Mouse (Mus musculus) heart, adult 8-10 months (tissue): ENCODE measurements around the gene Zglp1. TPM values are rescaled to one million over a fixed set of nuclear protein-coding genes. Genes with fewer than 3 reads are reported as not detected.

Experiments used
- DNase-seq: peaks from one replicate; pipeline ENCODE4 v3.0.0; 2022; ENCODE audit warnings: low spot score
- microRNA-seq: library from miRNA; unstranded; fragments of <30 nt; microRNA quantifications from one replicate; pipeline ENCODE4 v1.2.0, GENCODE M21; 2022
- total RNA-seq, 4 experiments: library from RNA; stranded (reverse); gene quantifications; 2 replicates each; pipeline ENCODE4 v1.2.4; 2022

Gene Zglp1
- total RNA-seq, 4 experiments from 2014 or later = not detected

DNA sequence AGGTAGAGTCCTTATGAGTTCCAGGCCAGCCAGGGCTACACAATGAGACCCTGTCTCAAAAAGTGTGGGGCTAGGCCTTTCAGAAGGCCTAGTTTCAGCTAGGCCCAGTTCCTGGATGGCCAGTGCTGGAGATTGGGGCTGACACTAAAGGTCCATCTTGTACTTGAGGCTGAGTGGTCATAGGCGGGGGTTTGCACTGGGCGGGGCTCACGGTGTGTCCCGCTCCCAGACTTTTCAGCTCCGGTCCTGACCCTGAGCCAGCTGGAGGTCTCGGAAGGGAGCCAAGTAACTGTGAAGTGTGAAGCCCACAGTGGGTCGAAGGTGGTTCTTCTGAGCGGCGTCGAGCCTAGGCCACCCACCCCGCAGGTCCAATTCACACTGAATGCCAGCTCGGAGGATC lies 40.0 kb downstream of the Zglp1 start:
- DNase-seq = no peak

DNA sequence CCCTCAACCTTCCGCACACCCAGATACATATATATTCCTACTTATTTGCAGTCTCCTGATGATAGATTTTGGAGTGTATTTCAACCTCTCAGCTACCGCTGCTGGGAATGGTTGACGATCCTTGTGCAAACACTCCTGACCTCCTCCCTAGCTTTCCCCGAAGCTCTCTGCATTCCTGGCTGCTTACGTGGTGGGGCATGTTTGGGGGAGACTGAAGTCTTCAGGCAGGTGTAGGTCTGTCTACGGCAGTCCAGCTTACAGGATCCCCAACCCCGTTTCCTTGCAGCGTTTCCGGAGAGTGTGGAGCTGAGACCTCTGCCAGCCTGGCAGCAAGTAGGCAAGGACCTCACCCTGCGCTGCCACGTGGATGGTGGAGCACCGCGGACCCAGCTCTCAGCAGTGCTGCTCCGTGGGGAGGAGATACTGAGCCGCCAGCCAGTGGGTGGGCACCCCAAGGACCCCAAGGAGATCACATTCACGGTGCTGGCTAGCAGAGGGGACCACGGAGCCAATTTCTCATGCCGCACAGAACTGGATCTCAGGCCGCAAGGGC lies 41.6 kb downstream of the Zglp1 start:
- DNase-seq = no peak

- no peak for DNase-seq
These were observed 44.2 kb downstream of the Zglp1 start for GRCm38 (mm10) chr9:21022726-21023125.

DNA sequence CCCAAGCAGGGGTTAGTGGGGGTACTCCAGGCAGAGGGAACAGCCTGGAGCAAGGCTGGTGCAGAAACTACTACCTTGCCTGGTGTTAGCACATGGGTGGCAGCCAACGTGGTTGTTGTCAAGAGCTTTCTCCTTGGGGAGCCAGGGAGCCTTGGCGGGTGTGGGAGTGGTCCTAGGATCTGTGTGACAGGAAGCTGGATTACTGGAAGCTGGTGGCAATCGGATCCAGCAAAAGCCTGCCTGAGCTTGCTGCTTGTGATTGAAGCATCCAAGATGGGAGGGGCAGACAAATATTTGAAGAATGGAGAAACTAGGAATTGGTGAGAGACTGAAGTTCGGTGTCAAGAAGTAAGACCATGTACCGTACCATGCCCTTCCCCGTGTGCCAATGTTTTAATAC lies 44.6 kb downstream of the Zglp1 start:
- DNase-seq = no peak

GRCm38 (mm10) chr9:21021363-21021762 lies 45.5 kb downstream of the Zglp1 start:
- DNase-seq = no peak

GRCm38 (mm10) chr9:21018600-21018999 lies 48.3 kb downstream of the Zglp1 start:
- no peak for DNase-seq

- DNase-seq = no peak
These were observed 49.7 kb downstream of the Zglp1 start for GRCm38 (mm10) chr9:21017177-21017575.

DNA sequence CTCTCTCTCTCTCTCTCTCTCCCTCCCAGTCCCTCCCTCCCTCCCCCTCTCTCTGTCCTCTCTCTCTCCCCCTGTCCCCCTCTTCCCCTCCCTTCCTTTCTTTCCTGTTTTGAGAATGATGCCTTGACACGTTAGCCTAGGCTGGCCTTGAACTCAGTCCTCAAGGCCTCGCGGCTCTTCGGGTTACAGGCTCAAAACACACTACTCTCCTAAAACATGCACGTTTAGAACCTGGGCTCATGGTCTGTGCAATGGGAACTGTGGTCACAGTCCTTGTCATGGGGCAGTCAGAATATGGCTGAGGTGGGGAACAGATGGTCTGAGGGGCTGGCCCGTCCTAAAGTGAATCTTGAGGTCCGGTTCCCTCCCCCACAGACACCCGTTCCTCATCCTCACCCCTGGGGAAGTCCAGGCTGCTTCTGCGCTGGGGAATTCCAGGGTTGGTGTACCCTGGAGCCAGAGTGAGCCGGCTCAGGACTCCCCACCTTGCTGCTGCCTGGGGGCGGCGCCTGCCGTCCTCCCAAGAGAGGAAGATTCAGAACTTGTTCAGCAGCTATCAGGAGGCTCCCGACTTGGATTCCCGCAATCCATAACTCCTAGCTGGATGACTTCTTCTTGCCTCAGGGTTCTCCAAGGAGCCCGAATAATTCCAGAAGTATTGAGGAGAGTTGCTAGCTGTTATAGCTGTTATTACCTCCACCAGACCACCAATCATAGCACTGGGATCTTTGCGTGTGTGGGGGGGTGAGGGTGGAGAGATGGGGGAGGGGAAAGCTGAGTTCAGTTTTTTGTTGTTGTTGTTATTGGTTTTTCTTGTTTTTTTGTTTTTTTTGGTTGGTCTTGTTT lies 50.3 kb downstream of the Zglp1 start:
- DNase-seq = no peak

DNA sequence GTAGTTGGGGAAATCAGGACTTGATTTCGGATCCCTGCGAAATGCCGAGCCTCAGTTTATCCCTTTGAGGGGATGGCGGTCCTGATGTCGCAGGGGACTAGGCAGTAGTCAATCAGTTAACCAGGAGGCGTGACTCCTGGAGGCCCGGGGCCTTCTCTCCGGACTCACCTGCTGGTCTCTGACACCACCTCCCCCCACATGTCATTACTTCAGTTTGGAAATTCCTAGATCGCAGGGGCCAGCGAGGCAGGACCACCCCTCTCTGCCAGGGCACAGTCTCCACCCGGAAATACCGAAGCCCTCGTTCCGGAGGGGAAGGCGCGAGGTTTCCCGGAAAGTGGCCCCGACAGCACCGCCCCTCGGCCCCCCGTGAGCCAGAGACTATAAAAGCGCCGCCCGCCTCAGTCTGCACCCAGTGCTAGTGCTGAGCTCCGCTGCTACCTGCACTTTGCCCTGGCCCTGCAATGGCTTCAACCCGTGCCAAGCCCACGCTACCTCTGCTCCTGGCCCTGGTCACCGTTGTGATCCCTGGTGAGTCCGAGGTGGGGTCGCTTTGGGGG lies 51.2 kb downstream of the Zglp1 start, which contains the start of gene Icam1:
Gene Icam1 (plus strand): TSS at position 415 of the 560 bp plus-strand sequence.
- peak; percentile 77 for DNase-seq

DNA sequence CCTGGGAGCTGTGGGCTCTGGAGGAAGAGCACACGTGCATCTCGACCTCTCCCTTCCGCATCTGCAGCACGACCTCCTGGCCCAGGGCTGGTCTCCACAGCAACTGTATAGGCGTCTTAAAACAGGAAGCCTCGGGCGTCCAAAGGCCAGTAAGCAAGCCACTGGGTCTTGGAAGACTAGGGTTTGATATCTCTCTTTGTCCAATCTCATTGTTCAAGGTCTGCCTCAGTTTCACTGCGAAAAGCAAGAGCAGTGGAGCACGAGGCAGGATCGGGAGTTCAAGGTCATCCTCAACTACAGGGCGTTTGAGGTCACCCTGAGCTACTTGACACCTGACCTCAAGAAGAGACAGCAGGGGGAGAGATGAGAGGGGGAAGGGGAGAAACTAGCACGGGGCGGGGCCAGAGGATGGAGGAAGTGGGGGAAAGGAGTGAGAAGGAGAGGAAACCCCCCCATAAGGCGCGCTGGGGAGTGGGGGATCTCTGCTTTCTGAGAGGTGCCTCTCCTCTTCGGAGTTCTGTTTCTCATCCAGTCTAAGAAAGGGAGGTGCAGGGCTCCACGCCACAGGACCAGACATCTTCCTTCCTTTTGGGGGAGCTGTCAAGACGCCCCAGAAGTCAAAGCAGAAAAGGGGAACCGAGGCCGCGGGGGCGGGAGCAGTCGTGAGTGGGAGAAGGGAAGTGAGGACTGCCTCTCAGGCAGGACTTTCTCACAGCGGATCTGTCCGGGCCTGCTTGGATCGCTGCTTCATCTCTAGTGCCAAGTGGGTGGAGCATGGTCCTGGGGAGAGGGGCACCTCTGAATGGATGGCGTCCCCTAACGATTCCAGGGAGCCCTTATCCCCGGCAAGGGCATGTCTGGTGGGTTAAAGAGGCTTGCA lies 52.0 kb downstream of the Zglp1 start:
- peak; percentile 75 for DNase-seq

Small RNAs within 50 kb of the gene (microRNA-seq; reads per million reads assigned to microRNA genes)
- gene Mir1900 = not detected
- not detected for gene Mir7082

Other genes starting within 250 kb of the Zglp1 start
- not detected for gene Rdh8, start 248.6 kb downstream of the Zglp1 start, total RNA-seq
- gene A230050P20Rik, start 198.5 kb downstream of the Zglp1 start, total RNA-seq = 1 to 10 TPM; 3.4 to 6.0 (median 4.8) TPM
- gene Angptl6, start 187.4 kb downstream of the Zglp1 start, total RNA-seq = 1 to 10 TPM; 3.7 to 5.7 (median 4.8) TPM
- gene Ppan, start 178.9 kb downstream of the Zglp1 start, total RNA-seq = 1 to 10 TPM; 7.0 to 7.4 (median 7.1) TPM
- 100 to 1,000 TPM; 106 to 121 (median 110) TPM for gene Eif3g, start 168.5 kb downstream of the Zglp1 start, total RNA-seq
- gene Dnmt1, start 107.2 kb downstream of the Zglp1 start, total RNA-seq = 10 to 100 TPM; 10.8 to 14.5 (median 12.3) TPM
- 1 to 10 TPM; 1.8 to 6.8 (median 4.6) TPM for gene S1pr2, start 90.3 kb downstream of the Zglp1 start, total RNA-seq
- 100 to 1,000 TPM; 135 to 142 (median 136) TPM for gene Mrpl4, start 64.4 kb downstream of the Zglp1 start, total RNA-seq
- 10 to 100 TPM in 2 of 4 experiments, 1 to 10 TPM in 2; 7.5 to 11.3 (median 9.9) TPM for gene Icam1, start 51.1 kb downstream of the Zglp1 start, total RNA-seq
- gene Icam4, start 37.7 kb downstream of the Zglp1 start, total RNA-seq = 1 to 10 TPM in 1 of 4 experiments, under 1 TPM in 3; 0.27 to 1.9 (median 0.74) TPM
- gene Icam5, start 35.0 kb downstream of the Zglp1 start, total RNA-seq = under 1 TPM in 1 of 4 experiments, not detected in 3; 0.12 TPM
- gene Gm49373, start 6.0 kb upstream of the Zglp1 start, total RNA-seq = under 1 TPM in 1 of 4 experiments, not detected in 3; 0.38 TPM
- gene Fdx1l, start 6.5 kb upstream of the Zglp1 start, total RNA-seq = 10 to 100 TPM; 36.4 to 53.0 (median 41.0) TPM
- gene Gm38431, start 24.9 kb upstream of the Zglp1 start, total RNA-seq = 1 to 10 TPM in 1 of 4 experiments, under 1 TPM in 3; 0.26 to 1.6 (median 0.36) TPM
- 10 to 100 TPM; 25.7 to 26.2 (median 26.0) TPM for gene Raver1, start 24.9 kb upstream of the Zglp1 start, total RNA-seq
- gene Tyk2, start 64.2 kb upstream of the Zglp1 start, total RNA-seq = 1 to 10 TPM; 8.6 to 9.1 (median 8.7) TPM
- 100 to 1,000 TPM; 138 to 170 (median 157) TPM for gene Cdc37, start 82.9 kb upstream of the Zglp1 start, total RNA-seq
- 10 to 100 TPM; 48.5 to 75.4 (median 62.1) TPM for gene Pde4a, start 98.6 kb upstream of the Zglp1 start, total RNA-seq
- gene Keap1, start 172.3 kb upstream of the Zglp1 start, total RNA-seq = 10 to 100 TPM; 43.6 to 52.1 (median 45.5) TPM
- 1 to 10 TPM; 1.6 to 1.9 (median 1.8) TPM for gene S1pr5, start 181.3 kb upstream of the Zglp1 start, total RNA-seq
- gene Atg4d, start 198.2 kb upstream of the Zglp1 start, total RNA-seq = 100 to 1,000 TPM in 1 of 4 experiments, 10 to 100 TPM in 3; 87.0 to 105 (median 93.5) TPM
- gene Kri1, start 220.9 kb upstream of the Zglp1 start, total RNA-seq = 10 to 100 TPM; 16.2 to 18.3 (median 17.3) TPM
- 10 to 100 TPM; 15.1 to 17.7 (median 16.7) TPM for gene Cdkn2d, start 224.3 kb upstream of the Zglp1 start, total RNA-seq
- not detected for gene Ap1m2, start 245.2 kb upstream of the Zglp1 start, total RNA-seq